Mouse (Mus musculus) testis, postnatal 14 days (tissue): ENCODE measurements around the gene Crhr2.

ENCODE experiments used
- DNase-seq: peaks from one replicate; pipeline ENCODE4 v3.0.0; 2021; ENCODE audit warnings: low spot score

Crhr2 gene

GRCm38 (mm10) chr6:55045326-55045725 is 87.5 kb downstream of the Crhr2 start:
- DNase-seq: no peak

- DNase-seq: no peak
Observed at GRCm38 (mm10) chr6:55044542-55044941, 88.3 kb downstream of the Crhr2 start.

- DNase-seq: no peak
Observed at GRCm38 (mm10) chr6:55043206-55043605, 89.6 kb downstream of the Crhr2 start.
